Mouse (Mus musculus) adrenal gland (tissue): ENCODE results near the gene Cacna1c.

ENCODE experiments used
- intact Hi-C: fragments of 180-260 bp; cut with DNase I; formaldehyde crosslinking; loops from one replicate; pipeline ENCODE4 v1.15.1; 2025

The Cacna1c gene

DNA sequence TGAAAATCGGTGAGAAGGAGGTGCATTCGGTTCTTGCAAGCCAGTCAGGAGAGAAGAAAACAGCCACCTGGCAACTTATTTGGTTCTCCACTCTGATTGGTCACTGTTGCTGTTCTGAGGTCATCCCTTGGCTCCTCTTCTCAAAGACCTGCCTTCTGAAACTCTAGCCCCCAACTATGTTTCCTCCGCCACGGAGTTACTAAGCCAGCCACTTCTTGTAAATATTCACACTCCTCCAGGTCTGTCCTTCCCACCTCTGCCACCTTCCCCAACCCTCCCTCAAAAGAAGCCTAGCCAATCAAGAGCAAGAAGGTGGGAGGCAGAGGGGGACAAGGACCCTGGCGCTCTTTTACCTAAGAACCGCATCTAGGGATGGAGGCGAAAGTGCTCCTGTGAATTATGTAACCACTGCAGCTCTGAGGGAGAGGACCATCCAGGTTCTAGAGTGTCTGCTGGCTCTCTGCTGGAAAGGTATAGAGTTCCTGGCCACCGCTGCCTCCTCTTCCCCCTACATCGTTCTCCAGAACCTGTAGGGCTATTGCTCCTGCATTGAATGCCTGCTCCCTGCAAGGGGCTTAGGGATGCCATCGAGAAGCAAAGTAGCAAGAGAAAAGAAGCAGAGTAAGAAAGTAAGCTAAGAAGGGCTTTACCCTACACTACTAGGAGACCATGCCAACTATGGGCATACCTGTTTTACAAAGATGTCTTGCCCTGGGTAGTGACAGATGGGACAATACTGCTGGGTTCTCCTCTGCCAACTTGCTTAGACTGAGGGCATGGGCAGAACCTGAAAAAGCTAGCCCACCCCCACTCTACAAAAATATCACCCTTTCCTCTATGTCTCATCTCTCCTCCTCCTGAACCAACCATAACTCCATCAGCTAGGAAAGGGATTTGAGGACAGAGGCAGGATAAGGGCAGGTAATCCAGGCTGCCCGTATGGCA lies 90.3 kb downstream of the Cacna1c start:
- intact Hi-C loops = loop anchor here (2.0 to 5.0 kb wide), 3 partner anchors 181 to 459 kb away; no protein-coding TSS in a partner anchor

- intact Hi-C loops = loop anchor here (2.0 to 5.0 kb wide), 2 partner anchors 107 to 179 kb away; no protein-coding TSS in a partner anchor
Observed at GRCm38 (mm10) chr6:119104246-119104645, 92.0 kb downstream of the Cacna1c start.

GRCm38 (mm10) chr6:119102936-119103335 lies 93.3 kb downstream of the Cacna1c start:
- intact Hi-C loops = loop anchor here (5.0 kb wide), 1 partner anchor 106 kb away; no protein-coding TSS in a partner anchor

DNA sequence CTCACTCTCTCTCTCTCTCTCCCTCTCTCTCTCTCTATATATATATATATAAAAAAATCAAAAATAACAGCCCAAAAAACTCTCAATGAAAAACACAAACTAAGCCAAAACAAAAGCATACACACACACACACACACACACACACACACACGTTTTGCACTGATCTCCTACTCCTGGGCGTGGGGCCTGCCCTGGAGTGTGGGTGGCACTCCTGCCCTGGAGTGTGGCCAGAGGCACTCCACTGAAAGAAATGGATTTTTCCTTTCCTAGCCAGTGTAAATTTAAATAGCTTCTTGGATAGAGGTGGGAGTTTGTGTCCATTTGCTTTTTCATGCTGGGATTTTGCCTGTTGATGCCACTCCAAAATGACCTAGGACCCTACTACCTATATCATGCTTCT lies 96.9 kb downstream of the Cacna1c start:
- intact Hi-C loops = no loop called here

DNA sequence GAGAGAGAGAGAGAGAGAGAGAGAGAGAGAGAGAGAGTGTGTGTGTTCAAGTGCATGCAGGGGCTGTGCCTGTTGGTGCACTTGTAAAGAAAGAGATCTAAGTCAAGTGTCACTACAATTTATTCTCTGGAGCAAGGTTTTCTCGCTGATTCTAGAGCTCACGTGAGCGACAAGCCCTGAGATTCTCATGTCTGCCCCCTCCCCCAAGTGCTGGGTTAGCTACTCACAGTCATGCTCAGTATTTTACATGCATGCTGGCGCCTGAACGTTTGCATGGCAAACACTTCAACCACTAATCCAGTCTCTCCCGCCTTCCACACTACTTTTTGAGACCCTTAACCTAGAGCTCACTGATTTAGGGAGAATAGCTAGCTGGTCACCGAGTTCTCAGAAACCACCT lies 99.7 kb downstream of the Cacna1c start:
- intact Hi-C loops = no loop called here

- intact Hi-C loops = no loop called here
Observed at GRCm38 (mm10) chr6:119095081-119095480, 101.1 kb downstream of the Cacna1c start.

- intact Hi-C loops = no loop called here
Observed at GRCm38 (mm10) chr6:119089173-119089572, 107.0 kb downstream of the Cacna1c start.

DNA sequence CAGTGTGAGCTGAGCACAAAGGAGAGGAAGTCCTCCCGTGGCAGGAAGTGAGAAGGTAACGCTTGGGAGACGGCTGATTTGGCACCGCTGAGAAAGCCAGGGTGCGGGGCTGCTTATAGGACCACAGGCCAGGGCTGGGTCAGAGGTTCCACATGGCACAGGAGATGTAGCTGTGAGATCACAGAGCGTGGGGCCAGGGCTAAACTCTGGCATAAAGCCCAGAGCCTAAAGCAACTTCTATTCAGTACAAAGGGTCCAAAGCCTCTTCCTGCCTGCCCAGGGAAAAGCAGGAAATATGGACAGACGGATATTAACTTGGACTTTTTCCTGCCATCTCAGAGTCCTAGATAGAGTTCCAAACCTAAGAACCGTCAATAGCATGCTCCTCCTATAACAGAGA lies 107.8 kb downstream of the Cacna1c start:
- intact Hi-C loops = no loop called here

GRCm38 (mm10) chr6:119087919-119088318 lies 108.3 kb downstream of the Cacna1c start:
- intact Hi-C loops = no loop called here

- intact Hi-C loops = no loop called here
Observed at GRCm38 (mm10) chr6:119085789-119086188, 110.4 kb downstream of the Cacna1c start.

- intact Hi-C loops = no loop called here
Observed at GRCm38 (mm10) chr6:119084532-119084931, 111.7 kb downstream of the Cacna1c start.

DNA sequence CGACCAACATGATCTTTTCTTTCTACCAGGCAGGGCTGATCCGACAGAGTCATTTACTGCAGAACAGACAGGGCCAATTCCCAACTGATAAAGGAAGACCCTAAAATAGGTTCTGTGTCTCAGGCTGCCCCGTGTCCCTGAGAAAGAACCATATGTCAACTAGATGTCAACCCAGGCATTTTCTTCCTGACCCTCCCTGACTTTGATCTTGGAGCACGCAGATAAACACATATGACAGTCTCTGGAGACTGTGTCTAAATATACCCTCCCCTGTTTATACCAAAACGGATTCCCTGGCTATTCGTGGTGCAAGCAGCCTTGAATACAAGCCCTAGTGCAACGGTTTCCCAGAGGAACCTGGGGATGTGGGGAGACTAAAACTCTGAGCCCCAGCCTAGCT lies 112.7 kb downstream of the Cacna1c start:
- intact Hi-C loops = no loop called here

GRCm38 (mm10) chr6:119082662-119083061 lies 113.6 kb downstream of the Cacna1c start:
- intact Hi-C loops = no loop called here

DNA sequence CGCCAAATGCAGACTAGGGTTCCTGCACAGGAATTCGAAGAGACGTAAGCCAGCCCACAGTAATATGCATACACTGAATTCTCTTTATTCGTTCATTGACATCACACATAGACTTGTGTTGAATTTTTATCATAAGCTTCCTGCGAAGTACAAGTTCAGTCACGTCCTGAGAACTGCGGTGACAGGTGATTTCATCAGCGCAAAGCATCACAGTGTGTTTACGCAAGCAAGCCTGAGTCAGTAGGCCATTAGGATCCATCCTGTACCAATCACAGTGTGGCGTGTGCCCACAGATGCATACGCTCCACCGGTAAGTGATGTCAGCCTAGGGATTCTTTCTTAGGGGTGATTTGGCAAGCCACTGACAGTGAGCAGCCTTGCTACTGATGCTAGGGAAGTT lies 114.6 kb downstream of the Cacna1c start:
- intact Hi-C loops = no loop called here

DNA sequence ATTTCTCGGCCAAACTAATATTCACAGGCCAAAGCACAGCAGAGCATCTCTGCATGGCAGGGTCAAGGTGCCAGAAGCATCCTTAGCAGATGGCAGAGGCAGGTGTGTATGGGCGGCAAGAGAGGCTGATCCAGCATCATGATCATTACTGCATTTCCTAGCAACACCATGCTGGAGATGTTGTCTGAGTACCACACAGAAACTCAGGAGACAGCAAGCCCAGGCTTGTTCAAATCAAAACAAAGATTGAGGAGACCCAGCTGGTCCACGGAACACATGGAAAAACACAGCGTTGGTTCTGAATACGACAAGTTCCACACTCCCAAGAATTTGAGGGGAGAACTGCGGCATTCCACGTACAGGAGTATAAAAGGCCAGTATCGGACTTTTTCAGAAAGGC lies 116.6 kb downstream of the Cacna1c start:
- intact Hi-C loops = no loop called here

DNA sequence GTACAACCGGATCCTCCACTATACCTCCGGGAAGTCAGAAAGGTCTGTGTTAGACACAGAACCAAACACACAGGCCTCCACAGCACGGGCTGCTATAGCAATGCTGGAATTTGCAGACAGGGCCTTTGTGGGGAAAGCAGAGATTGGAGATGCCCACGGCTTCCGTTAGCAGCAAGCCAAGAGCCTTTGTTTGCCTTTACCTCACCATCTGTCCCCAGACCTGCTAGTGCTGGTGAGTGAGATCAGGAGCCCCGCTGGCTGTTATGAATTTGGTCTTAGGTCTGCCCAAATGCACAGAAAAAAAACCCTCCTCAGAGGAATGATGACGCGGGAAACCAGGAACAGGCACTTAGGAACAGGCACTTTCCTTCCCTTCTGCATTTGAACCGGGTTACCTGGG lies 117.3 kb downstream of the Cacna1c start:
- intact Hi-C loops = no loop called here

DNA sequence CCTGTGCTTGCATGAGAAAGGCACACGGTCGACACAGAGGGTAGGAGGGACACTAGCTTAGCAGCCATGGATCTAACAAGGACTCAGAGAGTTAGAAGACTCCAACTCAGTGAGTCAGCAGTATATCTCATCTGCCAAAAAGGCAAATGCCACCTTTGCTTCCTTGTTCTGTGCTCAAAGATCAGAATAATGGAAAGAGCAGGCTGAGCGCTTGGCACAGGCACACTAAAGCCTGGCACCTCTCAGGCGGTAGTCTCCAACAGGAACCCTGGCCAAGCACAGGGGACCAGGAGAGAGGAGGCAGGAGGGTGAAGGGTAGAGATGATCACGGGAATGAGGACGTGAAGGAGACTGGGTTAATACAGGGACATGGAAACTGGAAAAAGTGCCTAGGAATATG lies 119.0 kb downstream of the Cacna1c start:
- intact Hi-C loops = no loop called here

DNA sequence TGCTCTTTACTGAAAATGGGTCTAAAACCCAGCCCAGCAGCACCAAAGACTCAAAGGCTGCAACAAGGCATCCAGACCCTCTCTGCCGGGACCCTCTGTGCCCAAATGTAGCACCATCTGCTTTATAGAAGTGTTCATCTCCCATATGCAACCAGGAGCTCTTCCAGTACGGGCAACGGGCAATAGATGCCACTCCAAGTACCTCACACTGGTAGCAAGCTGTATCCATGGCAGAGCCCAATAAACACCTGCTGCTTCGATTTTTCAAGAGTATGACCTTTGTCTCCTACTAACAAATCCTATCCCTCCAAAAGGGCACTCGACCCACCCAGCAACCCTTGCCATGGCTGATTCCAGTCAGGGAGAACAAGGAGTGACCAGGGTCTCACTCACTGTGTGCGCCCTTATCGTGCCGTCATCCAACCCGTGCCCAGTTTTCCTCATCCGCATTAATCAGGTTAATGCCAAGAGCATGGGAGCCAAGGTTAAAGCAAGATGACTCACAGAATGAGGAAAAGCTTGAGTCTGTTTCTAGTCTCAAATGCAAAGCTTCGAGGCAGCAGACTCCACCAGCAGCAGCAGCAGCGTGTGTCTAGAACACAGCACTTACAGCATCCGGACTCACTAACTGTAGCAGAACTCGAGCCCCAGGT lies 122.7 kb downstream of the Cacna1c start:
- intact Hi-C loops = no loop called here

DNA sequence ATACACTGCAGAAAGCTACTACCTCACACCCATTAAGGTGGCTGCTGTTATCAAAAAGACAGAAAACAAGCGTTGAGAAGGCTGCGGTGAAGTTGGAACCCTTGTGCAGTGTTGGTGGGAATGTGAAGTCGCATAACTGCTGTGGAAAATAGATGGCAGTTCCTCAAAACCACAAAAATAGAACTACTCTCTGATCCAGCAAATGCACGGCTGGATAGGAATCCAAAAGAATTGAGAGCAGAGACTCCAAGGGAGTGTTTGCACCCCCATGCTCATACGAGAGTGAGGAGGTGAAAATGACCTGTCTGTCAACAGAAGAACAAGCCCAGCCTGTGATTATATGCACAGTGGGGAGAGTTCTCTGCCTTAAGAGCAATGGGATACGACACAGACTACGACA lies 123.4 kb downstream of the Cacna1c start:
- intact Hi-C loops = no loop called here

DNA sequence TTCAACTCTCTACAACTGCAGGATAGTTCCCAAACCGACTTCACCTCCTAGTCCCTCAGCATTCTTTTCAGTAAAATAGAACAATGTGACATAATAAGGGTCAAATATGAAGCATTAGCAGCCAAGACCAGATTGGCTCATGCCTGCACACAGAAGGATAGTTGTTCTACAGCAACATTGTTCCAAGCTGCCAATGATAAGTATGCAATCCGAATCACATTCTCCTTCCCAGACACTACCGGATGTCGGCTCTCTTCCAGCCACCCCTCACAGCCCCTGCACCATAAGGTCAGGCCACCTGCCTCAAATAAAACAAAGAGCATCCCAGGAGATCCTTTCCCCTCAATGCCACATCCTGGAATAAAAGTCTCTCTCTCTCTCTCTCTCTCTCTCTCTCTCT lies 125.4 kb downstream of the Cacna1c start:
- intact Hi-C loops = loop anchor here (2.0 kb wide), 1 partner anchor 70 kb away; no protein-coding TSS in a partner anchor

GRCm38 (mm10) chr6:119070351-119070750 lies 125.9 kb downstream of the Cacna1c start:
- intact Hi-C loops = loop anchor here (2.0 kb wide), 1 partner anchor 70 kb away; no protein-coding TSS in a partner anchor

DNA sequence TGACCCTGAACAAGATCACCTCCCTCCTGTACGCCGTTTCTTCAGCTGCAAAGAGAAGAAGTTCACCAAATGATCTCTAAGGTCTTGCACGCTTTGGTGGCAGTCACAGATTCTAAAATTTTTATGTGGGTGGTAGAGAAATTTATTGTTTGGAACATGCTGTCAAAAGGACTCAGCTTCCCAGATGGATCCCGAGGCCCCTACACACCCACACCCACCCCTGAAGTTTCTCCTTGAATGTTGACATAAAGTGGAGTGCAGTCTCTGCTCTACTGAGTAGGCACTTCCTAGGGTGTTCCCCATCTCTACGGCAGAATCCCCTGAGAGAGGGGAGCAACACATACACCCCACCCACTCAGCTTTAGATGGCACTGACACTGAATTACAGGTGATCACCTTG lies 127.1 kb downstream of the Cacna1c start:
- intact Hi-C loops = no loop called here
